Mouse (Mus musculus) urinary bladder, postnatal 10 days (tissue): ENCODE data around the gene Cct7.

ENCODE experiments used
- DNase-seq: peaks from one replicate; pipeline ENCODE4 v3.0.0; 2022; ENCODE audit warnings: low spot score

Cct7 gene

GRCm38 (mm10) chr6:85452411-85452665 is 1.0 kb downstream of the Cct7 start:
- no peak for DNase-seq

DNA sequence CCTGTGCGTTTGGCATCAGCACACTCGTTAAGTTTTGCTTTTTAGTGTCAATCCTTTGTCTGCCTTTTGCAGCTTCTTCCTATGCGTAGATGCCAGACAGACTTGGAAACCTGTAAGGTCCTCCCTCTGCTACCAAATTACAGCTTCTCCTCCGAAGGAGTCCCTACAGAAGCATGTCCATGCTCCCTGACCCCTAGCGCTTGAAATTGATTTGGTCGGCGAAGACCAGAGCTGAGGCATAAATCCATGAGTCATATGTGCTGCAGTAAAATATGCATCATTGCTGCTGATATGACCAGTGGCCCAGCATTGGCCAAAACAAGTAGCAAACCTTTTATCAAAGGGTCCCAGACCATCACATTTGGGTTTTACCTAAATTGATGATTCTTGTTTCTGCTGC is 1.5 kb downstream of the Cct7 start:
- DNase-seq, result no peak

- DNase-seq, result no peak
Observed at GRCm38 (mm10) chr6:85459621-85460020, 8.3 kb downstream of the Cct7 start.

DNA sequence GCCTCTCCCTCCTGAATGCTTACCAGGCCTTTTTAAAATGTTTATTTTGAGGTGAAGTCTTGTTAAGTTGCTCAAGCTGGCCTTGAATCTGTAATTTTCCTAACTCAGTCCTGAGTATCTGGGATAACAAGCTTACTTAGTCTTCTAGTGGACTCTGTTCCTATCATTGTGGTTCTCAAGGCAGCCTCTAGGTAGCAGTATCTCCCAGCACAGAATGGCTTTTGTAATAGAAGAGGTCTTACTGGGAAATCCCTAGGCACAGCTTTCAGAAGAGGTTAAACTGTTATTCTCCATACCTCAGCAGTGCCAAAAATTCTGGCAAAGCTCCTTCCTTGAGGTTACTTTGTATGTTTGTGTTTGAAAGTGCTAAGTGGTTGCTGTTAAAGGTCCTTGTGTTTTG is 14.1 kb downstream of the Cct7 start:
- DNase-seq, result no peak

GRCm38 (mm10) chr6:85469660-85470430 is 18.5 kb downstream of the Cct7 start:
- no peak for DNase-seq

- no peak for DNase-seq
Observed at GRCm38 (mm10) chr6:85471962-85472361, 20.6 kb downstream of the Cct7 start.

- no peak for DNase-seq
Observed at GRCm38 (mm10) chr6:85472542-85472941, 21.2 kb downstream of the Cct7 start.

DNA sequence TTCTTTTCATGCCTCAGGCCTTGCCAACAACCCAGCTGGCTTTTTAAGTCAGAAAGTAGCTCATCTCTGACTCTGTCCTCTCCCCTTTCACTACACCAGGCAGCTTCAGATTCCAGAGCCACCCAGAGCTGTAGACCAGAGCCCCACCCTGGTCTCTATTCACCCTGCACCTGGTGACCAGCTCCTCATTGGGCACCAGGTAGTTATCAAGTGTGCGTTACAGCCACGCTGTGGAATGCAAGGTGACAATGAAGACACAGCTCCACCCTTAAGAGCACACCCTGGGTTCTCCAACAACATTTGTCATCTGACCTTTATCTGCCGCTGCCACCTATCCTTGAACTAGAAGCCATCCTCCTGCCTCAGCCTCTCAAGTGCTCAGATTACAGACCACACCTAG is 24.3 kb downstream of the Cct7 start:
- no peak for DNase-seq

GRCm38 (mm10) chr6:85477366-85477917 is 26.1 kb downstream of the Cct7 start:
- no peak for DNase-seq

- DNase-seq, result no peak
Observed at GRCm38 (mm10) chr6:85478416-85478815, 27.1 kb downstream of the Cct7 start.

DNA sequence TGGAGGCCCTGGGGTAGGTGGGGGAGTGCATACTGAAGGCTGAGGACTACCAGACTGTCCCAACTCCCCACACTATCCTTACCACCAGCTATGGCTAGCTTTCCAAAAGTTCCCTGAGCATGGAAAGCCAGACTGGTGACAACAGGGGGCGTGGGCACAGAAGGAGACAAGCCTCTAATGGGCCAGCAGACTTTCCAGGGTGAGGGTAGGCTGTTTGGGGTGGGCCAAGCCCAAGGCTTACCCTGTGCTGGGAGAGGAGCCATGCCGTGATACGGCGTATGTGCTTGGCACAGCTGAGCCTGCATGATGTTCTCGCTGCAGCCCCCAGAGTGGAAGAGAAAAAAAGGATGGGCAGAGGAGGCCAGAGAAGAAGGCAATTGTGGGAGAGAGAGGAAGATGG is 28.7 kb downstream of the Cct7 start:
- DNase-seq, result no peak

- DNase-seq, result no peak
Observed at GRCm38 (mm10) chr6:85480685-85481084, 29.4 kb downstream of the Cct7 start.

DNA sequence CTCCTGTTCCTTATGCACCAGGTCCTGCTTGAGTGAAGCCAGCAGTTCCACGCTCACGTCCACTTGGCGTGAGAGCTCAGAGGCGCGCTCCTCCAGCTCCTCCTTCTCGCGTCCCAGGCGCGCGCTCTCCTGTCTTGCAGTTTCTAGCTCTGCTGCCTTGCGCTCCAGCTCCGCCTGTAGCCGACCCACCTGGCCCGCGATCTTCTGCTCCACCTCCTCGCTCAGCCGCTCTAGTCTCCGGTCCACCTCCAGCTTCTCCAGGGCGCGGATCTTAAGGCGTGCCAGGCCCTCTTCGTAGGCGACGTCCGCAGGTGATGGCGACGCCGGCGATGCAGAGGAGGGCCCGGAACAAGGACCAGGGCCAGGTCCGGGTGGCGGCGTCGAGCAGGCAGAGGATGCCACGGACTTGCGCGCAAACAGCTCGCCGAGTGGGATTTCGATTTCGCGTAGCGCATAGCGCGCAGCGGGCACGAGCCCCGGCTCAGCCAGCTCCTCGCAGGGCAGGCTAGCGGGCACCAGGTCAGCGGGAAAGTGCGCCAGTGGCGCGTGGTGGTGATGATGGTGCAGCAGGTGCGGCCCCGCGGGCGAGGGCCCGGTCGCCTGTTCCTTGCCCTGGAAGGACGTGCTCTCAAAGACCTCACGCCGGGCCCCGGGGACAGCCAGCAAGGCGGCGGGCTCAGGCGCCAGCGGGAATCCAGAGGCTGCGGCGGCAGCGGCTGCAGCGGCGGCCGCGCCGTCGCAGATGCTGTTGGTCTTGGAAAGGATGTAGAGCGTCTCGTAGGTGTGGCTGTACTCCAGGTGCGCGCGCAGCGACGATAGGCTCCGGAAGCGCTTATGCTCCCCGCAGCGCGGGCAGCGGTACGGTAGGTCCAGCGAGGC is 32.8 kb downstream of the Cct7 start:
- DNase-seq, result no peak

DNA sequence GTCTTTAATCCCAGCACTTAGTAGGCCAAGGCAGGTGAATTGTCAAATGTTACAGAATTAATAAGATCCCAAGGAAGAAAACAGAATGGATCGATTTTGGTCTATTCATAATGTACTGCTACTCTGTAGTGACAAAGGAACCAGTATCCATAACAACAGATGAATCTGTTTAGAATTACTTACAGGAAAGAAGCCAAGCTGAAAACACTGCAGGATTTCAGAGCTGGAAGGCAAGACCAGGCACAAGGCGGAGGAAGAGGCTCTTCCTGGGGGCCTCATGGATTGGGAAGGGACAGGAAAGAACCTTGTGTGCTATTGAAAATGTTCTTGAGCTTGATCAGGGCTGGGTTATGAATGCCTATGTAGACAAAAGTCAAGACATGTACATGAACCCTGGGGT is 34.4 kb downstream of the Cct7 start:
- DNase-seq, result no peak

GRCm38 (mm10) chr6:85488510-85488909 is 37.2 kb downstream of the Cct7 start:
- no peak for DNase-seq

DNA sequence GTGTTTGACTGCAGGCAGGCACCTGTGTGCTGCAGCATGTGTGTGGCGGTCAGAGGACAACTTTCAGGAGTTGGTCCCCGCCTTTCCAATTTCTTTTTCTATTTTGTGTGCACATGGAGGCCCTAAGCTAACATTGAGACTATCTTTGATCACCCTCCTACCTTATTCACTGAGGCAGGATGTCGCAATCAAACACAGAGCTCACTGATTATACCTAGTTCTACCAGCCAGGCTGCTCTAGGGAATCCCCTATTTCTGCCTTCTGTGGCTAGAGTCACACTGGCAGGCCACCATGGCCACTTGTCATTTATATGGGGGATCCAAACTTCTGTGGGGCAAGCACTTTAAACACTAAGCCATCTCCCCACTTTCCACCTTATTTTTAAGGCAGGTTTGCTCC is 38.4 kb downstream of the Cct7 start:
- no peak for DNase-seq

DNA sequence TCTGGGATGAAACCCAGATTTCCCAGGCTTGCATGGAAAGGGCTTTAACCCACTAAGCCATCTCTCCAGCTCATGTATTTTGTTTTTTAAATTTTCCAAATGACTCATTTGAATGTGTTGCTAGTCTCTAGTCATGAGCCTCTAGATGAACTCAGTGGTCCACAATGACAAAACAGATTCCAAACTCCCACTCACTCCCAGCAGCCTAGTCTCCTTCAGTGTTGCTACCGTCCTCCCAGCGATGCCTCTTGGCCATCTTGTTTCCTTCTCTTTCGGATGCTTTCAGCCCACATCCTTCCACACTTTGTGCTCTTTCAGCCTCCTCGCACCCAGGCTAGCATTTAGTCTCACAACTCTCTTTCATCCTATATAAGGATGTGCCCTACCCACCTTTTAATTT is 38.9 kb downstream of the Cct7 start:
- no peak for DNase-seq

- DNase-seq, result no peak
Observed at GRCm38 (mm10) chr6:85491606-85492005, 40.3 kb downstream of the Cct7 start.

GRCm38 (mm10) chr6:85496976-85497375 is 45.7 kb downstream of the Cct7 start:
- DNase-seq, result no peak

DNA sequence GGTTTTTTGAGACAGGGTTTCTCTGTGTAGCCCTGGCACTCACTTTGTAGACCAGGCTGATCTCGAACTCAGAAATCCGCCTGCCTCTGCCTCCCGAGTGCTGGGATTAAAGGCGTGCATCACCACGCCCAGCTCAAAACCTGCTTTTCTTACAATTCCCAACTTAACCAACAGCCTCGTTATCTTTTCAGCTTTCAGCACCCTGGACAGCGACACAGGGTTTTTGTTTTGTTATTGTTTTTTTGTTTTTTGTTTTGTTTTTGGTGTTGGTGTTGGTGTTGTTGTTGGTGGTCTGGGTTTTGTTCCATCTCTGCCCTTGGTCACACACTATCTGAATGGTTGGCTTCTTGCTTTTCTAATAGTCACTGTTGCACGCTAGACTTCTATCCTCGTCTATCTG is 46.8 kb downstream of the Cct7 start:
- DNase-seq, result no peak

DNA sequence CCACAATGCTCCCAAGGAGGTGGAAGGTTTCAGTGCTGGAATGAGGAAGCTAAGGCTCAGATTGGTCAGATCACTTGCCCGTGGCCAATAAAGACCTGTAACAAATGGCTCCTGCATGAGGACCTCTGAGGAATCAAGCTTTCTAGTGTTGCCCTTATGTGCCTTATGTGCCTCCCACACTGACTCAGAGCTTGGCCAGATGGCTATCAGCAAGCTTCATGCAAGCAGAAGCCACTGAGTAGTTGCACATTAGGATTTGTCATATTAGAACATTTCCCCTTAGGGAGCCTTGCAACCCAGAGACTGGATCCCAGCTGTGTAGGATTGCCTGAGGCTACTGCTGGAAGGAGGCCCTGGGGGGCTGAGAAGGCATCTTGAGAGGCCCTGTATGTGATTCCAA is 49.1 kb downstream of the Cct7 start:
- no peak for DNase-seq

GRCm38 (mm10) chr6:85501571-85502102 is 50.3 kb downstream of the Cct7 start:
- no peak for DNase-seq
